Mouse (Mus musculus) cortical plate, adult 2 months (tissue): ENCODE measurements around the gene Cxcr5.

Experiments used
- CTCF ChIP-seq: fragments of 200-500 bp; IDR thresholded peaks from 2 replicates; pipeline ENCODE4 v1.5.1; 2011; ENCODE audit warnings: mild to moderate bottlenecking, control low read depth, low read length; ENCODE audit not compliant: insufficient read depth; ENCODE audit errors: extremely low read depth
- POLR2A ChIP-seq: fragments of 200-500 bp; IDR thresholded peaks from 2 replicates; pipeline ENCODE4 v1.6.1; 2011; ENCODE audit warnings: mild to moderate bottlenecking, low read length, control low read depth; ENCODE audit not compliant: insufficient read depth; ENCODE audit errors: extremely low read depth

DNA sequence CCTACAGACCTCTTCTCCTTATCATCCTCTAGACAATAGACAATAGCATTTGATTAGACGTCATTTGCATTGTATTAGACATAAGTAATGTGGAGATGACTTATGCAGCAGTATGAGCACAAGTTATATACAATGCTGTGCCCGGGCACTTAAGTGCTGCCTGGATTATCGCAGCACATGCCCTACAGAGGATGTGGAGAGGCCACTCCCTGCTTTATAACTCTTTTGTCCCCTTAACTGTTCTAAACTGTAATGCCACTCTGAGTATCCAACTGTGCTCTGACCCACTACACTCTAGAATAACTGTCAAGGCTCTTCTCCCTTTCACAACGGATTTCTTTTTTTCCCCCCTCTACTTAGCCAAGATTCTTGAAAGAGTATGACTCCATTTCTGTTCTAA is 32.2 kb upstream of the Cxcr5 start:
- TF ChIP-seq CTCF (no peak), POLR2A (no peak)
